Mouse (Mus musculus) kidney, embryonic 14.5 days (tissue): ENCODE data around the gene Fam192a. TPM values are rescaled to one million over a fixed set of nuclear protein-coding genes. Genes with fewer than 3 reads are reported as not detected.
A peak's percentile ranks its signal among the peaks of the same experiment; 100 is the strongest.

Source experiments
- ATAC-seq: fragments of 200-750 bp; cut with Nextera tagmentation; 2 replicates; pipeline ENCODE4 v1.8.0; 2017; ENCODE audit warnings: moderate number of reproducible peaks, mild to moderate bottlenecking, moderate TSS enrichment, moderate library complexity; ENCODE audit not compliant: low FRiP score, low TSS enrichment
- H3K27ac ChIP-seq: fragments of 300-500 bp; sonication (generic); 2 replicates; pipeline ENCODE4 v1.5.1; 2014; ENCODE audit warnings: low read depth, mild to moderate bottlenecking, low read length, moderate library complexity, mixed read lengths
- H3K27me3 ChIP-seq: fragments of 300-500 bp; sonication (generic); 2 replicates; pipeline ENCODE4 v1.6.1; 2014; ENCODE audit warnings: mild to moderate bottlenecking, low read length; ENCODE audit not compliant: control insufficient read depth, insufficient read depth
- H3K36me3 ChIP-seq: fragments of 300-500 bp; sonication (generic); 2 replicates; pipeline ENCODE4 v1.6.1; 2014; ENCODE audit warnings: low read length, mixed read lengths; ENCODE audit not compliant: control insufficient read depth, insufficient read depth
- H3K4me1 ChIP-seq: fragments of 300-500 bp; sonication (generic); 2 replicates; pipeline ENCODE4 v1.6.1; 2014; ENCODE audit warnings: low read length, mixed read lengths; ENCODE audit not compliant: control insufficient read depth, insufficient read depth
- H3K4me2 ChIP-seq: fragments of 300-500 bp; sonication (generic); replicated peaks from 2 replicates; pipeline ENCODE4 v1.6.1; 2014; ENCODE audit warnings: low read depth, mild to moderate bottlenecking, low read length
- H3K4me3 ChIP-seq: fragments of 300-500 bp; sonication (generic); 2 replicates; pipeline ENCODE4 v1.5.1; 2014; ENCODE audit warnings: mild to moderate bottlenecking, low read length
- H3K9ac ChIP-seq: fragments of 300-500 bp; sonication (generic); 2 replicates; pipeline ENCODE4 v1.6.1; 2014; ENCODE audit warnings: low read depth, mild to moderate bottlenecking, low read length, moderate library complexity
- H3K9me3 ChIP-seq: fragments of 300-500 bp; sonication (generic); 2 replicates; pipeline ENCODE4 v1.6.1; 2016; ENCODE audit warnings: low read length; ENCODE audit not compliant: control insufficient read depth
- WGBS: fragments of 180-500 bp; shearing (Covaris S2); extraction: QIAGEN DNeasy Blood & Tissue Kit; methylation state at CpG from one replicate; pipeline ENCODE4 v1.1.7; 2014; 5-methylcytosine and 5-hydroxymethylcytosine counted together
- polyA plus RNA-seq: library from polyadenylated mRNA; unstranded; fragments of >200 nt; fragmentation: Nextera tagmentation; extraction: Ambion mirVana; gene quantifications from 2 replicates; pipeline ENCODE4 v1.2.1, GENCODE M21; 2014

The Fam192a gene
- polyA plus RNA-seq, 1 experiment from 2014 or later = 82.1 TPM

DNA sequence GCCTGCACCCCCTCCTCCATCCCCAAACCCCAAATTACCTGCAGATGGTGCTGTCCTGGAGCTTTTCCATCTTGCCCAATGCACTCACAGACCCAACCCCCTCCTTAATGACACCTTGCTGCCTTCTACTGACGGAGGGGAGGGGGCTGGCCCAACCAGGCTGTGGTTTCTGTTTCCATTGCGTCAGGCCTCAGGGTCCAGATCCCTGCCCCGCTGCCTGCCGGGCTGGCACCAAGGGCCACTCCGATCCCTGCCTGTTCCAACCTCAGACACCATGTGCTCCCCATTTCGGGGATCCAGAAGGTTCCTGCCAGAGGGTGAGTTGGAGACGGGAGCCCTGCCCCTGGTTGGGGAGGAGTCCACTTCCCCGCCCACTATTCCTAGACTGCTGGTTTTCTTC lies 57.8 kb downstream of the Fam192a start:
- Histone ChIP-seq H3K27me3 (no peaks in the 10 kb centered on the region), H3K36me3 (no peaks in the 10 kb centered on the region), H3K4me2 (no peak overlapping the region), H3K9me3 (no peaks in the 10 kb centered on the region), H3K4me1 (no peaks in the 10 kb centered on the region), H3K4me3 (no peak overlapping the region), H3K9ac (no peak overlapping the region), H3K27ac (no peak overlapping the region)
- WGBS = 57% methylated on average over 8 of the region's 8 CpGs
- no peak for ATAC-seq

GRCm38 (mm10) chr8:94540889-94541795 lies 60.7 kb downstream of the Fam192a start:
- no peak for ATAC-seq
- Histone ChIP-seq H3K4me1 (no peaks in the 10 kb centered on the region), H3K27ac (no peak overlapping the region), H3K36me3 (no peaks in the 10 kb centered on the region), H3K27me3 (no peaks in the 10 kb centered on the region), H3K9ac (no peak overlapping the region), H3K4me2 (no peak overlapping the region), H3K9me3 (no peaks in the 10 kb centered on the region), H3K4me3 (no peak overlapping the region)
- 68% methylated on average over 18 of the region's 18 CpGs for WGBS

DNA sequence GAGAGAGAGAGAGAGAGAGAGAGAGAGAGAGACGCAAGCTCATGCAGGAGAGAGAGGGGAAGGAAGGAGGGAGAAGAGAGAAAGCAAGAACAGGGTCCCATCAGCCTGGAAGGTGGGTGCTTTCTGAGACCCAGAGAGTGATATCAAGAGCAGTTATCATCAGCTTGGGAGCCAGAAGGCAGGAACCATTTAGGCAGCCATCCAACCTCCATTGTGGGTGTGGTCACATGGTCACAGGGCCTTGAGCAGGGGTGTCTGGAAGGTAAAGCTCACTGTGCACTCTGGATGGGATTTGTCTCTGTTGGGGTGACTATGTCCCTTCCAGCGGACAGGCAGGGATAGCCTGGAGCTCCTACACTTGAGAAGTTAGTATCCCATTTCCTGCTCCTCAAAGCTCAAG lies 61.8 kb downstream of the Fam192a start:
- Histone ChIP-seq H3K9ac (no peak overlapping the region), H3K27ac (no peak overlapping the region), H3K36me3 (no peaks in the 10 kb centered on the region), H3K9me3 (no peaks in the 10 kb centered on the region), H3K4me3 (no peak overlapping the region), H3K4me1 (no peaks in the 10 kb centered on the region), H3K27me3 (no peaks in the 10 kb centered on the region), H3K4me2 (no peak overlapping the region)
- 94% methylated on average over 2 of the region's 2 CpGs for WGBS
- no peak for ATAC-seq

DNA sequence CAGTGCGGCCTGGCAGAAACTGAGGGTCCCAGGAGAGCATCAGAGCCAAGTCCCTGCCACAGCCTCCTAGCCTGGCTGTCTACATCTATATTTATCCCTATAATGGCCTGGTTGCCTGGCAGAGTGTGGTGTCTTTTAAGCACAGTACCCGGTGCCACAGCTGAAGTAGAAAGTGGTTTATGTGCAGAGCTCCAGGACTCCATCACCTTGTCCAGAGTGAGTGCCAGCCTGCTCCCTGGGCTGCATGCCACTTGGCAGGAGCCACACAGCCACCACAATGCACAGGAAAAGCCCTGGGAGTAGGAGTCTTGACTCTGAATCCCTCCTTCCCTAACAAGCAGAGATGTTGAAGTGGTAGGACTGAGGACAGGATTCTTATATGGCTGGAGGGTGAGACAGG lies 64.3 kb downstream of the Fam192a start:
- H3K9me3 ChIP-seq = no peaks in the 10 kb centered on the region
- no peak overlapping the region for H3K4me2 ChIP-seq
- WGBS = 87% methylated on average over 2 of the region's 2 CpGs
- no peak overlapping the region for H3K27ac ChIP-seq
- peaks cover 17% of the 10 kb centered on the region for H3K27me3 ChIP-seq
- peaks cover 4% of the 10 kb centered on the region for H3K4me1 ChIP-seq
- no peak for ATAC-seq
- H3K4me3 ChIP-seq = no peak overlapping the region
- H3K9ac ChIP-seq = no peak overlapping the region
- H3K36me3 ChIP-seq = no peaks in the 10 kb centered on the region

GRCm38 (mm10) chr8:94535631-94536030 lies 66.2 kb downstream of the Fam192a start:
- 84% methylated on average over 7 of the region's 7 CpGs for WGBS
- Histone ChIP-seq H3K4me1 (peaks cover 4% of the 10 kb centered on the region), H3K4me3 (no peak overlapping the region), H3K27me3 (peaks cover 17% of the 10 kb centered on the region), H3K9me3 (no peaks in the 10 kb centered on the region), H3K9ac (no peak overlapping the region), H3K36me3 (no peaks in the 10 kb centered on the region), H3K4me2 (no peak overlapping the region), H3K27ac (no peak overlapping the region)
- ATAC-seq = no peak

- Histone ChIP-seq H3K4me3 (no peak overlapping the region), H3K4me1 (peaks cover 4% of the 10 kb centered on the region), H3K9me3 (no peaks in the 10 kb centered on the region), H3K36me3 (no peaks in the 10 kb centered on the region), H3K9ac (no peak overlapping the region), H3K27ac (no peak overlapping the region), H3K27me3 (peaks cover 17% of the 10 kb centered on the region), H3K4me2 (no peak overlapping the region)
- WGBS = 38% methylated on average over 4 of the region's 4 CpGs
- ATAC-seq = no peak
Observed at GRCm38 (mm10) chr8:94534612-94535011, 67.2 kb downstream of the Fam192a start.

DNA sequence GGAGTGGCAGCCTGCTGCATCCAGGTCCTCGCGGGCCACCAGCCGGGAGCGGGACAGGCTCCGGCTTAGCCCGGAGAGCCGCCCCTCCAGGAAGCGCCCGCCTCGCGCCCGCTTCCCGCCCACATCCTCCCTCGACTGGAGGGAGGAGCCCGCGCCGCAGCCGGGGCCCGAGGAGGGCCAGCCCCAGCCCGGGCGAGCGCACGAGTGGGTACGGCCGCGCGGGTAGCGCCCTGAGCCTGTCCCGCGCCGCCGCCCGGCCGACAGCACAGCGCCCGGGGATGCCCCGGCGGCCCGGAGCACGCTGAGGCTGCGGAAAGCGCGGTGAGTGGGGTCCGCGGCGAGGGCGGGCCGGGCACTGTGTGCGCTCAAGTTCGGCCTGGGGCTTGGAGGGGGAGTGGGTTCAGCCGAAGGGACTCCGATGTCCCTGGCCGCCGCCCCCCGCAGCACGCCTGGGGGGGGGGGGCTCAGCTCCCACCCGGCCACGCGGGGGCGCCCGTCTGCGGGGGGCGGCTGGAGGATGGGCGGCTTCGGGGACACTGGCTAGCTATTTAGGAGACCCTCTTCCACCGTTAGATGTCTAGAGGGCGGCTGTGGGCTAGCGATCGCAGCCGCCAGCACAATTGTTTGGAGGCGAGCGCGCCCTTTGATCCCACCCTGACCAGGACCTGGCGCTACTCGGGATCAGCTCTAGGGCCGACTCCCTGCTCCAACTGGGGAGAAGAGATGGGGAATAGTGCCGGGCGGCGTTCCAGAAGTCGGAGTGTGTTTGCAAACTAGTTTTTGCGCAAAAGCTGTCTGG lies 68.7 kb downstream of the Fam192a start, which contains the start of gene Cpne2:
Gene Cpne2 (plus strand): TSS at position 118 of the 799 bp plus-strand sequence.
- WGBS = 3% methylated on average over 33 of the region's 81 CpGs
- no peaks in the 10 kb centered on the region for H3K9me3 ChIP-seq
- H3K27me3 ChIP-seq = peaks cover 17% of the 10 kb centered on the region
- H3K4me2 ChIP-seq = peak within 1 kb of the TSS; percentile 96
- peak within 1 kb of the TSS; percentile 76 for H3K9ac ChIP-seq
- no peaks in the 10 kb centered on the region for H3K36me3 ChIP-seq
- H3K4me3 ChIP-seq = peak within 1 kb of the TSS; percentile 69
- H3K4me1 ChIP-seq = peaks cover 4% of the 10 kb centered on the region
- H3K27ac ChIP-seq = no peak within 1 kb of the TSS
- ATAC-seq = peak; percentile 90

- ATAC-seq = peak; percentile 55
- WGBS = under 1% methylated on average over 34 of the region's 34 CpGs
- peaks cover 17% of the 10 kb centered on the region for H3K27me3 ChIP-seq
Observed at GRCm38 (mm10) chr8:94532525-94532872, 69.3 kb downstream of the Fam192a start.

GRCm38 (mm10) chr8:94532000-94532399 lies 69.8 kb downstream of the Fam192a start:
- peak overlapping the region; percentile 76; the same call in 1 of the 2 replicates for H3K9ac ChIP-seq
- H3K9me3 ChIP-seq = no peaks in the 10 kb centered on the region
- peaks cover 17% of the 10 kb centered on the region for H3K27me3 ChIP-seq
- no peak for ATAC-seq
- peaks cover 4% of the 10 kb centered on the region for H3K4me1 ChIP-seq
- peak overlapping the region; percentile 96 for H3K4me2 ChIP-seq
- no peak overlapping the region for H3K27ac ChIP-seq
- WGBS = 2% methylated on average over 8 of the region's 8 CpGs
- H3K4me3 ChIP-seq = peak overlapping the region; percentile 69
- H3K36me3 ChIP-seq = no peaks in the 10 kb centered on the region

More at GRCm38 (mm10) chr8:94532525-94532872, 69.3 kb downstream of the Fam192a start:
- peak overlapping the region; percentile 96 for H3K4me2 ChIP-seq
- H3K9me3 ChIP-seq = no peaks in the 10 kb centered on the region
- H3K27ac ChIP-seq = no peak overlapping the region
- peaks cover 4% of the 10 kb centered on the region for H3K4me1 ChIP-seq
- peak overlapping the region; percentile 76 for H3K9ac ChIP-seq
- H3K36me3 ChIP-seq = no peaks in the 10 kb centered on the region
- peak overlapping the region; percentile 69 for H3K4me3 ChIP-seq
